Mouse (Mus musculus): ENCODE data around the gene Txn1.
A peak's percentile ranks its signal among the peaks of the same experiment; 100 is the strongest.

The Txn1 gene

GRCm38 (mm10) chr4:57942892-57943291 lies 13.3 kb downstream of the Txn1 start:
- DNase-seq (ENCODE audit: low read depth) = no peak

DNA sequence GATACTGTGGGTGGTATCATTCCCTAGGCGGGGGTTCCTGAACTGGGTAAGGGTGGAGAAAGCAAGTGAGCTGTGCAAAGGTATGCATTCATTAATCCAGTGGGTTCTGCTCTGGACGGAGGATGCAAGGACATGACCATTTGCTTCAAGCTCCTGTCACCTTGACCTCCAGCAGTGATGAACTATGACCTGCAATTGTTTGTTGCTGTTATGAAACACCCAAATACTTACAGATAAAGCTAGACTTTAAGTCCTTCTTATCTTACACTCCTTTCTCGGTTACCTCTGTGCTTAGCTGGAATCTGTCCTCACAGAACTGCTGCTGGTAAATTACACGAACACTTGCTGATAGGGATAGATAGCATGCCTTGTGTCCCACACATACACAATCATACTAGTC lies 15.6 kb downstream of the Txn1 start:
- DNase-seq (ENCODE audit: low read depth) = no peak

DNA sequence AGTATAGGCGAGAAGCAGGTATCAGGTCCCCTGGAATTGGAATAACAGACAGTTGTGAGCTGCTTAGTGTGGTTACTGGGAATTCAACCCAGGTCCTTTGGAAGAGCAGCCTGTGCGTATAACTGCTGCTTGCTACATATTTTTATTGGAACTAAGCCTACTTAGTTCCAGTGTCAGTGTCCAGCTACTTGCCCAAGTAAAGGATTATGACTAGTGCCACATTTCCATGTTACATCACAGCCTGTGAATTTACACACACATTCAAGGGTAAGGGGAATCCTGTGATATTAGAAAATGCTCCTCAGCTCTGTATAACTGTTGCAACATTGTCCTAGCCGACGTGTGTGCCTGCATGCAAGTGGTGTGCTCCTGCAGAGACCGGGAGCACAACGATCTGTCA lies 18.9 kb downstream of the Txn1 start:
- DNase-seq (ENCODE audit: low read depth) = no peak

- no peak for DNase-seq (ENCODE audit: low read depth)
These were observed 22.0 kb downstream of the Txn1 start for GRCm38 (mm10) chr4:57934181-57934580.

DNA sequence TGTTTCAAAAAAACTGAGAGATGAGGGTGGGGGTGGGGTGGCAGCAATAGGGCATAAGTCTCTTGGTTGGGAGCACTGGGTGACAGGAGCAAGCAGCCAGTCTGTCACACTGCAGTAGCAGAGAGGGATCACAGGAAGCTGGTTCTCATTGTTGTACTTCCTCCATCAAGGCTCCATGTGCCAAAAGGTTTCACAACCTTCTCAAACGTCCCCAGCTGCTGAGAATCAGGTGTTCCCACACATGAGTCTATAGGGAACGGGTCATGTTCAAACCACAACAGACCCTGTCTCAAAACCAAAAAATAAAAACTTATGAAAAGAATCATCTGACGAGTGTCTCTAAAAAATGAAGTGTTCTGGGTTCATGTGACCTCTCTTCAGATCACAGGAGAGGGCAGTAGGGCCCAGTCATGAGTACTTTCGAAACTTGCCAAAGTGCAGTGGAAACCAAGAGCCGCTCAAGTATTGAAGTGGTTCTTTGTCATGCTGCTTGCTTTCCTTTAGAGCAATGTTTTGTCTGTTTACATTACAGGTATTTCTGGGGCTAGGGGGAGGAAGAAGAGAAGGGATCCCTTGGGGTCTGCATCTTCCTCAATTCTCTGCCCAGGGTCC lies 25.5 kb downstream of the Txn1 start:
- no peak for DNase-seq (ENCODE audit: low read depth)

- peak; percentile 66 for DNase-seq (ENCODE audit: low read depth)
These were observed 28.6 kb downstream of the Txn1 start for GRCm38 (mm10) chr4:57927464-57928205.

DNA sequence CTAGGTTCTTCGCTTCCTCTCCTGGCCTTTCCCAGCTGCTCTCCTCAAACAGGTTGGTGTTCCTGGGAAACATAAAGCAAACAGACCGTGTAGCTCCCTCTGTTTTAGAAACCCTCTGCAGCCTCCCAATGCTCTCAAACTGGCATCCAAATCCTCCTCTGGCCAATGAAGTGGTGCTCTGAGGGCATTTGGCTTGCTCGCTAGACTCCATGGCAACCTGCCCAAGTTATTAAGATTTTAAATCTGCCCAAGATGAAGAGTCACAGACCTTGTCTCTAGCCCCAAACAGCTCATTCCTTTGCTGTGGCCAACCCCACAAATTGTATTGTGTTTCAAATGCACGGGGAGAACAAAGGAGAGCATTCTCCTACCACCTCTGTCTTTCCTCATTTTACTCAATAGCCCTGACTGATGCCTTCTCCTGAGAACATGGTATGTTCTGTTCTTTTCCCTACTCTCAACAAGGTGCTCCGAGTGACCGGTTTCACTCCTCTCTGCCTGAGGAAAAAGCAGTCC lies 31.6 kb downstream of the Txn1 start:
- DNase-seq (ENCODE audit: low read depth) = no peak

- no peak for DNase-seq (ENCODE audit: low read depth)
These were observed 34.0 kb downstream of the Txn1 start for GRCm38 (mm10) chr4:57922171-57922570.

- no peak for DNase-seq (ENCODE audit: low read depth)
These were observed 35.7 kb downstream of the Txn1 start for GRCm38 (mm10) chr4:57920522-57920921.

DNA sequence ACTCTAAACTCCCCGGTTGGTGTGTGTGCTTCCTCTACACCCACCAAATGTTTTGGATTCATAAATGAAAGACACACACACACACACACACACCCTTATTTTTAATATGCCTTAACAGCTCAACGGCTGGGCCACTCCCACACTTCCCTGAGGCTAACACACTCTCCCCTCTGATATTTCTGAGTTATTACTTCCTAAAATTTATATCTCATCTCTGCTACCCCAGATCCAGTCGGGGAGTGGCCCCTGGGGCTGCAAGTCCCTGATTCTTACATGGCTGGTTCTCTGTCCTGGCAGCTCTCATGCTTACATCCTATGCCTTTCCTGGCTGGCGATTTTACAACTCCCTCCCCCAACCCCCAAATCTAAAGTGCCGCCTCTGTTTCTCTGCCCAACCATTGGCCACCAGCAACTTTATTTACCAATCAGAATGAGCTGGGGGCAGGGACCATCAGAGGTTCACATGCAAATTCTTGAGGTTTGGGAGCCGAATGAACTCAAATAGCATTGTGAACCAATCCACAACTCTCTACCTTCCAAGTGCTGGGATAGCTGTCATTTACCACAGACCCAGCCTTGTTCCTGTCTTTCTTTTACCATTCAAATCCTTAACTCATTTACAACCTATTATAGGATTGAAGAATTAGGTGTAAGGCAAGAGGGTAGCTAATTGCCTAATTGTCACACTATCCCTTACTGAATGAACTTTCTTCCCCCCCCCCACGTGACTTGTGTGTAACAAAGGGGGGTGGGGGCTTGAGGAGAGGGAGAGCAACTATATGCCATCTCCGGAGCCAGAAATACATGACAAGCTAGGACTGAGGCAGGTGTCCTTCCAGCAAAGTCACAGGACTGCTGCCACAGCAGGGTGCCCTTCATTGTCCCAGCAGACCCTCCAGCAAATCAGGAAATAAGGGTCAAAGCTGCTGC lies 36.5 kb downstream of the Txn1 start:
- DNase-seq (ENCODE audit: low read depth) = no peak

DNA sequence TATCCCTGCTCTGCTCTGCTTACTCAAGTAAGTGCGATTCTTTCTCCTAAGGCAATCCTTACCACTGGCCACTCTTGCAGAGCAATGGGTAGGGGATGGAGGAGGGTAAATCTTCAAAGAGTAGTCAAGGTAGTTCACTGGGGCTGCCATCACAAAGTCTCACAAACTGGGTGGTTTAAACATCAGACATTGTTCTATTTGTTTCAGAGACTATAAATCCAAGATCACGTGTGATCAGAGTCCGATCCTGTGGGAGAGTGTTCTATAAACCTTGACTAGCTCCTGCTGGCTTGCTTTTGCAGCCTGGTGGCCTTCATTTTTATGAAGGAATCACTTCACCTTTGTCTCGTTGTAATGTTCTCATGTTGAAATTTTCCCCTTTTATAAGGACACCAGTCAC lies 39.5 kb downstream of the Txn1 start:
- DNase-seq (ENCODE audit: low read depth) = no peak

DNA sequence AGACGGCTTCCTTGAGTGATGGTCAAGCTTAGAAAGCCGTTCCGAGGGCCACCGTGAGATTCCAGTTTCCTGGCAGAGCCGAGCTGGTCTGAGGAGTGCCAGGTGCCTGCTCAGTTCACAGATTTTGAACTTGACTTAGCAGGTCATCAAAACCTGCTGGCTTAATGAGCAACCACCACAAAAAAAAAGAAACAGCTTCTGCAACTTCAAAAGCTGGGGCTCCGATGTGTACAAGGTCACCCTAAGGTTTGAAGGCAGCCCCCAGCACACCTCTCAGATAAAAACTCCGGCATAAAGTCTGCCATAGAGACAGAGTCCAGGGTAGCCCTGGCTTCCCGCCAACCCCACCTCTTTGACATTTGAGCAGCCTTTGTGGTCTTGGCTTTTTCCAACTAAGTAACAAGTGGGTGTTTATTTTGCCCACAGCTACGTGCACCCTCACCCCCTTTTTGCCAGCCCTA lies 40.0 kb downstream of the Txn1 start, which contains the start of gene D630039A03Rik:
TSS of gene D630039A03Rik (minus strand) at position 97 of the 461 bp plus-strand sequence.
- DNase-seq (ENCODE audit: low read depth) = peak; percentile 49

DNA sequence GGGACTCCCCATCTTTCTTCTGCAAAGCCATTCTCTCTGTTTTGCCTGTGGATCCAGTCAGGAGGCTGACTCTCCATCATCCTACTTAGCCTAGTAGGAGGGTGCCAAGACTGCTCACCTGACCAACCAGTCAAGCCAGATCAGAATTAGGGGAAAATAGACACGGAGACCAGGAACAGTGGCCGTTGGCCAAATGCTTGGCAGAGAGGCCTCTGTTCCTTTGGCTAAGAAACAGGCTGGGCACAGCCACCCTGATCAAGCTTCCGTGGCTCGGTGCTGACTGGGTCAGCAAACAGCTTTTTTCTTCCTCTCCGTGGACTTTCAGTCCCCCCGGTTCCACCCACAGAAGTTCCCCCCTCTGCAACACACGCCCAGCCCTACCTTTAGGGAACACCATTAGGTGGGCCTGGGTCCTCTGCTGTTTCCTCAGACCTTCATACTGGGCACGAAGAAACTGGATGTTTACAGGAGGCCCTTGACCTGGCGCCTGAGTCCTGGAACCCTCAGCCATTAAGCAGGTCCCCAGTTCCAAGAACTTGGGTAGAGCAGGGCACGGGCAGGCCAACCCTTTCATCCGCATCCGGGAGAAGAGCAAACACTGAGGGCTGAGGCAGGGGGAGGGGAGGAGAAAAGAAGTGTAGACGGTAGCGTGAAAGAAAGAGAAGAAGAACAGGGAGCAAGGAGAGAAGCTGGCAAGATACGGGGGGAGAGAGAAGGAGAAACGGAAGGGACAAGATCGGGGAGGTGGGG lies 40.8 kb downstream of the Txn1 start:
- peak; percentile 57 for DNase-seq (ENCODE audit: low read depth)

DNA sequence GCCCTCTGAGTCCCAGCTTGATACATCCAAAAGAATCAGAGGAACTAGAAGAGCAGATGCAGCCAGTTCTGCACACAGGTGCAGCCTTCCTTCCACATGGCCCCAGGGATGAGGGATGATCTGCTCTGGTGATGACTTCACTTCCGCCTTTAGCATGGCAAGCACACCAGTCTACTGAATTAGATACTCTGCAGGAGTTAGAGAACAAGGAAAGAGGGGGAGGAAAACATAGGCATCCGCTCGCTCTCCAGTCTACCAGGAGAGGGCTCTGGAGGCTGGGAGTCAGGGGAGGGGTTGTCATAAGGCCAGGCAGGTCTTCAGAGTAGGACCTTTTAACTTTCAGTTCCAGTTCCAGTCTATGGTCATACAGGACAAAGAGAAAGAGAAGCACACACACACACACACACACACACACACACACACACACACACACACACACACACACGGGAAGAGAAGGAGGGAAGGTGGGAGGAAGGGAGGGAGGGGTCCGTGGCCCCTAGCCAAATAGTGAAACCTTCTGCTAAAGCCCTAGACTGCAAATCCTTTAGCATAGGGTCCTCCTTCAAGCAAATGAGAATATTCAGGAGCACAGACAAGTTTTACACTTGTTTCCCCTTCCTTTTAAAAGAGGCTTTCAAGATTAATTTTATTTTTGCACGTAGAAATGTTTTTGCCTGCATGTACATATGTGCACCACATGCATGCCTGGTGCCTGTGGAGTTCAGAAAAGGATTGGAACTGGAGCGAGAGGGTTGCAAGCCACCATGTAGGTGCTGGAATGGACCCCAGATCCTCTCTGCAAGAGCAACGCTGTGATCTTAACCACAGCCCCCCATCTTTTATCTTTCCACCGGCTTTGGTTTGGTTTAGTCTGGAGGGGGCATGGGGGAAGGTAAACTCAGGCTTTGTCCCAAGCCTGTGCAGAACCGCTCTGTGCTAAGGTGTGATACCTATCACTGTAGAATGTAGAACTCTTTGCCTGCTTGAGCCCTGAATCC lies 41.7 kb downstream of the Txn1 start:
- DNase-seq (ENCODE audit: low read depth) = no peak

DNA sequence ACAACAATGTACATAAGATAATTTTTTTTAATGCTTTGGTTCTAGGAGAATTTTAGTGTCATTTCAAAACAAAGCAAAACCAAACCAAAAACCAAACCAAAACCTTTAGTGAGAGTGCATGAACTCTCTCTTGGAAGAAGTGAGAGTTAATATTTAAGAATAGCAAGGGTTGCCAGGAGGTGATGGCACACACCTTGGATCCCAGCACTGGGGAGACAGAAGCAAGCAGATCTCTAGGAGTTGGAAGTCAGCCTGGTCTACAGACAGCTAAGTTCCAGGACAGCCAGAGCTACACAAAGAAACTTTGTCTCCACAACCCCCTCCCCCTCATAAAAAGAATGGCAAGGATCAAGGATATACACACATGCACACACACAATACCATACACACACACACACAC lies 43.2 kb downstream of the Txn1 start:
- DNase-seq (ENCODE audit: low read depth) = no peak

DNA sequence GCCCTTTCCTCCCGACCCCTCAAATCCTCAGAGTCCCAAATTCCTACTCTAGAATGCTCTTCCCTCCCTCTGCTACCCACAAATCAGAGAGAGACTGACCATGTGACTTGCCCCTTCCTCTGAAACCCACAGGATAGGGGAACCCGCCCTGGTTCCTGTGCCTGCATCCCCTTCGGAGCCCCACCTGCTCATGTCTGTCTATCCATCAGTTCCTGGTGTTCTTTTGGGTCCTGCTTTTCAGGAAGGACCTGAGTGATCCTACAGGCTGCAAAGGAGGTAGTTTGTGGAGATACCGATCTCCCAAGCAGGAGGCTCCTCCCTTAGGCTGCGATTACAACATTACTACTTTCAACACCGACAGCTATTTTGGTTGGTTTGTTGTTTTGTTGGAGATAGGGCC lies 47.4 kb downstream of the Txn1 start:
- DNase-seq (ENCODE audit: low read depth) = no peak

DNA sequence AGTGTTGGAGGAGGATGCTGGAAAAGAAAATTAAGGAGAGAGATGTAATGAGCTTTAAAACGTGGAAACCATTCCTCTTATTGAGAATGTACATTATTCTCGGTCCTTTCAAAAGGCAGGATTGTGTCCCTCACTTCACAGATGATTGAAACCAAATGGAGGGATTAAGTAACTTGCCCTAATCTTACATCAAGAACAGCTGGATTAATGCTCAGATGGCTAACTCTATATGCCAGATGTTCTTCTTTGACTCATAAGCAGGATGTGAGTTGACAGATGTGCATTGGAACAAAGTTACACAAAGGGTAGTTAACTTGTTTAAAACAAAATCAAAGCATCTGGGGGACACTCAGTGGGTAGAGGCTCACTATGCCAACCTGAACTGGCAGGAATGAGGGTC lies 49.5 kb downstream of the Txn1 start:
- no peak for DNase-seq (ENCODE audit: low read depth)

- DNase-seq (ENCODE audit: low read depth) = no peak
These were observed 51.6 kb downstream of the Txn1 start for GRCm38 (mm10) chr4:57904638-57905037.

GRCm38 (mm10) chr4:57904211-57904610 lies 52.0 kb downstream of the Txn1 start:
- DNase-seq (ENCODE audit: low read depth) = peak; percentile 77

- DNase-seq (ENCODE audit: low read depth) = no peak
These were observed 53.6 kb downstream of the Txn1 start for GRCm38 (mm10) chr4:57902619-57903018.
